Mouse (Mus musculus) common myeloid progenitor, adult 5-6 weeks (primary cell): ENCODE results near the gene Creb3. TPM values are rescaled to one million over a fixed set of nuclear protein-coding genes. Genes with fewer than 3 reads are reported as not detected.
A peak's percentile ranks its signal among the peaks of the same experiment; 100 is the strongest.

Experiments used
- ATAC-seq: replicated peaks from 2 replicates; pipeline ENCODE4 v1.8.0; 2016; ENCODE audit warnings: low read depth, mild to moderate bottlenecking, moderate TSS enrichment, inconsistent platforms; ENCODE audit not compliant: poor library complexity, severe bottlenecking
- total RNA-seq: library from RNA; stranded (forward); fragments of 200-1000, 187-1606 nt; gene quantifications from 2 replicates; pipeline ENCODE4 v1.2.3, GENCODE M21; 2017

The Creb3 gene
- total RNA-seq, 1 experiment from 2014 or later = 22.7 TPM

DNA sequence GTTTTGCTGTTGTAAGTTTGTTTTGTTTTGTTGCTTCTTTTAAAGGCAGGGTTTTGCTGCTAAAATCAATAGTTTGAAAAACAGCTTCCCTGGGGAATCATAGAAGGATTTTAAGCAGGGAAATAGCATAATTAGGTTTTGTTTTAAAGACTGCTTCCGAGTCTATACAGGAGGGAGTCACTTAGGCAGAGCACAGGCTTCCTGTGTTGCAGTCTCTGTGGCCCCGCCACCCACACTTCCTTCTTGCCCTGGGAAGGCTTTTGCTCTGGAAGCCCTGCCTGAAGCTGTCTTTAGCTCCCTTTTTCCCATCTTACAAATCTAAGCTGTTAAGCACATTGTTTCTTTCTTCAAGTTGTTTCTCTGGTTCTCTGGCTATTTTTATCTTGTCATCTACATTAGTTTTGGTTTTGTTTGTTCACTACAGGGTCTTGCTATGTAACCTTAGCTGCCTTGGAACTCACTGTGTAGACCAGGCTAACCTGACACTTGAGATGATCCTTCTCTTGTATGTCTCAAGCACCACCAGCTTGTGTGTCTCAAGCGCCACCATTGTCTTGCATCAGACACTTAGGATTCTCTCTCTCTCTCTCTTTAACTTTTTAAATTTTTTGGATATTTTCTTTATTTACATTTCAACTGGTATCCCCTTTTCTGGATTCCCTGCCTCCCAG, 51.1 kb downstream of the Creb3 start:
- peak; percentile 92 for ATAC-seq

Other genes starting within 250 kb of the Creb3 start
- gene Rusc2, start 180.4 kb upstream of the Creb3 start, total RNA-seq = 0.97 and 1.3 TPM in 2 replicates
- gene Fam166b, start 133.2 kb upstream of the Creb3 start, total RNA-seq = not detected in 2 replicates
- 4.8 and 8.2 TPM in 2 replicates for gene Tesk1, start 120.4 kb upstream of the Creb3 start, total RNA-seq
- gene Cd72, start 107.7 kb upstream of the Creb3 start, total RNA-seq = 20.8 and 33.3 TPM in 2 replicates
- not detected in 2 replicates for gene Sit1, start 78.6 kb upstream of the Creb3 start, total RNA-seq
- gene Ccdc107, start 69.4 kb upstream of the Creb3 start, total RNA-seq = 50.5 and 62.2 TPM in 2 replicates
- gene Arhgef39, start 62.6 kb upstream of the Creb3 start, total RNA-seq = 46.1 and 64.5 TPM in 2 replicates
- gene Car9, start 55.4 kb upstream of the Creb3 start, total RNA-seq = 7.3 and 8.3 TPM in 2 replicates
- 8.4 and 10.7 TPM in 2 replicates for gene Tpm2, start 38.6 kb upstream of the Creb3 start, total RNA-seq
- gene Tln1, start 359 bp downstream of the Creb3 start, total RNA-seq = 262 and 295 TPM in 2 replicates
- 14.4 and 35.2 TPM in 2 replicates for gene Rgp1, start 16.4 kb downstream of the Creb3 start, total RNA-seq
- gene Gba2, start 16.5 kb downstream of the Creb3 start, total RNA-seq = 10.2 and 11.8 TPM in 2 replicates
- not detected in 2 replicates for gene Msmp, start 22.2 kb downstream of the Creb3 start, total RNA-seq
- 0.39 and 0.96 TPM in 2 replicates for gene Npr2, start 69.6 kb downstream of the Creb3 start, total RNA-seq
- gene Spag8, start 91.3 kb downstream of the Creb3 start, total RNA-seq = not detected in 2 replicates
- 34.1 and 56.1 TPM in 2 replicates for gene Hint2, start 94.1 kb downstream of the Creb3 start, total RNA-seq
- 1.4 and 2.5 TPM in 2 replicates for gene Tmem8b, start 106.6 kb downstream of the Creb3 start, total RNA-seq
- gene Fam221b, start 106.8 kb downstream of the Creb3 start, total RNA-seq = 0.55 and 0.92 TPM in 2 replicates
- not detected in 2 replicates for gene Olfr70, start 138.5 kb downstream of the Creb3 start, total RNA-seq
- gene Olfr71, start 147.9 kb downstream of the Creb3 start, total RNA-seq = not detected in 2 replicates
- not detected in 2 replicates for gene Hrct1, start 164.9 kb downstream of the Creb3 start, total RNA-seq
- not detected in 2 replicates for gene Spaar, start 167.7 kb downstream of the Creb3 start, total RNA-seq
- gene Olfr159, start 208.7 kb downstream of the Creb3 start, total RNA-seq = not detected in 2 replicates